Mouse (Mus musculus) neural tube, embryonic 12.5 days (tissue): ENCODE measurements at regions not wholly inside any gene's neighbourhood (a gene's known extent, or its start where the extent isn't known, plus 50 kb on each side); places are given as distances from the start of the nearest gene placed in this dataset.

ENCODE experiments used
- ATAC-seq: fragments of 200-750 bp; cut with Nextera tagmentation; 2 replicates; pipeline ENCODE4 v1.8.0; 2017; ENCODE audit warnings: low read depth, mild to moderate bottlenecking, moderate TSS enrichment, moderate library complexity; ENCODE audit not compliant: low FRiP score
- H3K27ac ChIP-seq: fragments of 300-500 bp; sonication (generic); 2 replicates; pipeline ENCODE4 v1.5.1; 2016
- H3K27me3 ChIP-seq: fragments of 300-500 bp; sonication (generic); replicated peaks from 2 replicates; pipeline ENCODE4 v1.6.1; 2016; ENCODE audit warnings: mild to moderate bottlenecking
- H3K36me3 ChIP-seq: fragments of 300-500 bp; sonication (generic); 2 replicates; pipeline ENCODE4 v1.6.1; 2016; ENCODE audit warnings: mild to moderate bottlenecking
- H3K4me1 ChIP-seq: fragments of 300-500 bp; sonication (generic); 2 replicates; pipeline ENCODE4 v1.6.1; 2016
- H3K4me2 ChIP-seq: fragments of 300-500 bp; sonication (generic); replicated peaks from 2 replicates; pipeline ENCODE4 v1.6.1; 2016; ENCODE audit warnings: mild to moderate bottlenecking
- H3K4me3 ChIP-seq: fragments of 300-500 bp; sonication (generic); 2 replicates; pipeline ENCODE4 v1.5.1; 2016
- H3K9ac ChIP-seq: fragments of 300-500 bp; sonication (generic); 2 replicates; pipeline ENCODE4 v1.6.1; 2016; ENCODE audit warnings: mild to moderate bottlenecking
- H3K9me3 ChIP-seq: fragments of 300-500 bp; sonication (generic); 2 replicates; pipeline ENCODE4 v1.6.1; 2016; ENCODE audit warnings: mild to moderate bottlenecking
- WGBS: fragments of 180-500 bp; shearing (Covaris S2); methylation state at CpG from one replicate; pipeline ENCODE4 v1.1.7; 2016; 5-methylcytosine and 5-hydroxymethylcytosine counted together

DNA sequence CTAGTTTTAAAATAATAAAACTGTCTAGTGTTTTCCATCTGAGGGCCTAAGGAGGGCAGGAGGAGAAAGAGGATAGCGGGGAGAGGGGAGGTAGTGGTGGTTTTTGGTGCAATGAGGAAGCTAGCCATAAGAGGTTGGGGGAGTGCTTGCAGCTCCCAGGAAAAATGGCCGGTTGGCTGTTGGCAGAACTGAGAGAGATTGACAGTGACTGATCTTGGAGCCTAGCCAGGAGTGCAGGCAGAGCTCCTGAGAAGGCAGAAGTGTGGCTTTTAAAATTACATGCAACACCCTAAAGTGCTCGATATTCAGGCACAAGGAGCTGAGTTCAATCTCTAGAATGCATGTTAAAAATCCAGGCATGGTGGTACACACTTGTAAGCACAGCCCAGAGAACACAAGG, 938.3 kb upstream of the 2610301B20Rik start:
- Histone ChIP-seq H3K27ac (no peak overlapping the region), H3K9ac (no peak overlapping the region), H3K9me3 (no peaks in the 10 kb centered on the region), H3K4me2 (no peak overlapping the region), H3K4me1 (no peaks in the 10 kb centered on the region), H3K4me3 (no peak overlapping the region), H3K27me3 (no peaks in the 10 kb centered on the region), H3K36me3 (no peaks in the 10 kb centered on the region)
- 56% methylated on average over 3 of the region's 3 CpGs for WGBS
- ATAC-seq: no peak

DNA sequence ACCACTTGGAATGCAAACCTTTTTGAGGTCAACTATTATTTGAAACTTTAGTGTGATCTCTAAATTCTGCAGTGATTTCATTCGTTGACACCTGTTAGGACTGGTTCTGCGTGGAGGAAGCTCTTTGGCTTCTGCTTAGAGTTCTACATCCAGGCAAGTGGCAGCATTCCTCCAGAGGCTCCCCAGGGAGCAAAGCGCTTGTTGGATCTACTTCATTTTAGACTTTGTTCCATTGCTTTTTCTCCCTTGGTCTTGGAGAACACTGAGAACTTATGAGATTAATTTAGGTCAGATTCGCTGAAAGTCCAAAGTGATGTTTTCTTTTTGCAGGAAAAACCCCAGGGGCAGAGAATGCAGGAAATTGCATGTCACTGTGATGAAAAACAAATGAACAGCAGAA, 922.9 kb upstream of the 2610301B20Rik start:
- no peak for ATAC-seq
- WGBS: 89% methylated on average over 4 of the region's 4 CpGs

DNA sequence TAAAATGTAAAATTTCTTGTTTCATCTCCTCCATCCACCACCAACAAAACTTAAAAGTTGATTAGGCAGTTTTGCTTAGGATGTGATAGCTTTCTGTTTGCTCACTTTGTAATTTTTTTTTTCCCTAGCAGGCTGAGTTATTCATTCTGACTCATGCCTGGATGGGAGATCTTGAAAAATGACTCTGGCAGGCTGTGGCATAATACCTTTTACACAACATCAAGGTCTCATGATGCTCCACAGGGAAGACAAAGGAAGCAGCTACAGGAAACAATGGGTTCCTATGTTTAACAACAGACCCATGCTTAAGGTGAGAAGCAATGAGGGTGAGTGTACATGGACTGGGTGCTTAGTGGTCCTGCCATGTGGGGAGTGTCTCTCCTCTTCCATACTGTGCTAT, 899.7 kb upstream of the 2610301B20Rik start:
- Histone ChIP-seq H3K4me3 (no peak overlapping the region), H3K4me1 (no peaks in the 10 kb centered on the region), H3K4me2 (no peak overlapping the region), H3K9ac (no peak overlapping the region), H3K27ac (no peak overlapping the region), H3K27me3 (no peaks in the 10 kb centered on the region), H3K36me3 (no peaks in the 10 kb centered on the region), H3K9me3 (no peaks in the 10 kb centered on the region)
- ATAC-seq: no peak

More for the DNA sequence above, 922.9 kb upstream of the 2610301B20Rik start:
- no peaks in the 10 kb centered on the region for H3K4me1 ChIP-seq
- no peak overlapping the region for H3K9ac ChIP-seq
- no peaks in the 10 kb centered on the region for H3K9me3 ChIP-seq
- H3K27me3 ChIP-seq: no peaks in the 10 kb centered on the region
- H3K4me2 ChIP-seq: no peak overlapping the region
- no peak overlapping the region for H3K4me3 ChIP-seq
- H3K36me3 ChIP-seq: no peaks in the 10 kb centered on the region
- H3K27ac ChIP-seq: no peak overlapping the region

DNA sequence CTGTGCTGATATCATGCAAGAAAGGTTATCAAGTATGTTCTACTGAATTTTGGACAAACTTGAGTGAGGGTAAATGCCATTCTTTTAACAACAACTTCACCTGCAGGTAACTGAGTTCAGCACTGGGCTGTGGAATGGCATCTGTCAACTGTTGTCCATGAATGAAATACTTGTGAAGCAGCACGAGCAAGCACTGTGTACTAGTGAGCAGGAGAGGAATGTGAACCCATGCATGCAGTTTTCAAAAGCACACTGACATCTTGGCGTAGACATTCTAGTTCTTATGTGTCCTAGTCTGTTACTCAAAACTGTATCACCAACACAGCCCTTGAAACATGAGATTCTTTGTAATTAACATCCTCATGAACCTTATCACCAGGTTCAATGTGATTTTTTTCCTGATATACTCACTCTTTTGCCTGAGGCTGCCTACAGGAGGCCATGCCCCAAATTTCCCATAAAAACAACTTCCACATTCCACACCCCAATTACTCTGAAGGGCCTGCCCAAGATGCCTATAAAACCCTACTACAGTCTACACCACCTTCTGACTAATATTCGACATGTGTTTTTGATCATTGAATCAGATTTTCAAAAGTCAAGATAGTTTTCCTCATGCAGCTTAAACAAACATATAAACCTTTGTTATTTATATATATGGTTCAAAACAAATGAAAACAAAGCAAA, 892.8 kb upstream of the 2610301B20Rik start:
- H3K27me3 ChIP-seq: no peaks in the 10 kb centered on the region
- no peaks in the 10 kb centered on the region for H3K36me3 ChIP-seq
- H3K27ac ChIP-seq: no peak overlapping the region
- no peak overlapping the region for H3K4me3 ChIP-seq
- no peaks in the 10 kb centered on the region for H3K9me3 ChIP-seq
- H3K4me1 ChIP-seq: no peaks in the 10 kb centered on the region
- H3K4me2 ChIP-seq: no peak overlapping the region
- 82% methylated on average over 3 of the region's 3 CpGs for WGBS
- ATAC-seq: no peak
- no peak overlapping the region for H3K9ac ChIP-seq

DNA sequence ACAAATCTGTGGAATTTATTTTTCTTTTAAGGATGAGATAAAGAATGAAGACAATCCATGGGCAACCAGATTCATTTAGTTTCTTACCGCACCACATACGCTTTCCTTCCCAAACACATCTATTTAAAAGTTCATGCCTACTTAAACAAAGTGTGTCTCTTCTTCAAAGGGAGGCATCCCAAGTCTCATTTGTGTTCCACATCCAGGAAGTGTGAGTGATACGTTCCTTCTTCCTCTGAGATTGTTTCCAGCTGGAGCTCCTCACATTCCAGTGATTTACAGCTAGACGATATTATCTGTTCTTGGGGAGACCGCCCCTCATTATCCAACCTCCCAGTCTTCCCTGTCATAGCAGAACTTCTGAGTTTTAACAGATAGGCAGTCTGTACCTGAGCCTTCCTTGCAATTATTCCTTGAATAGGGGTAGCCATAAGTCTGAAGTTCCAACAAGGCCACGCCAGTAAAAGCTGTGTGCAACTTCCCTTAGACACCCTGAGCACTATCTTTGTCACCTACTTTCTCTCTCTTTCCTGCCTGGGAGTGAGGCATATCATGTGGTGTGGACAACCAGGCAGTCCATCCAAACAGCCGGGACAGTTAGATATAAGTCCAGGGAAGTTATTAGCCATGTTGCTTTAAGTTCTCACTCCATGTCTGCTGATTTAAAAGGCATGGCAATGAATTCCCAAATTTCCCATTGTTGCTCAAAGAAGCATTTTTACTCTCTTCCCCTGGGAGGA, 891.3 kb upstream of the 2610301B20Rik start:
- H3K4me2 ChIP-seq: no peak overlapping the region
- 84% methylated on average over 7 of the region's 7 CpGs for WGBS
- no peak overlapping the region for H3K9ac ChIP-seq
- H3K27me3 ChIP-seq: no peaks in the 10 kb centered on the region
- H3K4me1 ChIP-seq: no peaks in the 10 kb centered on the region
- no peak for ATAC-seq
- no peaks in the 10 kb centered on the region for H3K36me3 ChIP-seq
- H3K9me3 ChIP-seq: no peaks in the 10 kb centered on the region
- H3K27ac ChIP-seq: no peak overlapping the region
- H3K4me3 ChIP-seq: no peak overlapping the region

DNA sequence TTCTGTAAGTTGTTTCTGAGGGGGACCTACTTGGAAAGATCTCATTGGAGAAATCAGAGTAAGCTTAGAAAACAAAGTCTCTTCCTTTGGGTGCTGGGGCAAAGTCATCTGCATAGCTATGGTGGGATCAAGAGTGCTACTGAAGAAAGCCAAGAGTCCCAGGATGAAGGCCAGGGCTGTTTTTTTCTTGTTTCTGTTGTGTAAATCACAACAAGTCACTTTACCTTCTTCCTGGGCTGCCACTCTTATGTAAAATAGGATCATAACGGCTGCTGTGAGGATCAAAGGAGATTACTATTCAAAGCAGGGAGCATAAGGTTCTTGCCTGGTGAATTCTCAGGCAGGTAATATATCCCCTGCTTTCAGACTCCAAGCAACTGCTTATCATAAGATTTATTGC, 880.4 kb upstream of the 2610301B20Rik start:
- H3K4me3 ChIP-seq: no peak overlapping the region
- no peaks in the 10 kb centered on the region for H3K9me3 ChIP-seq
- no peak for ATAC-seq

DNA sequence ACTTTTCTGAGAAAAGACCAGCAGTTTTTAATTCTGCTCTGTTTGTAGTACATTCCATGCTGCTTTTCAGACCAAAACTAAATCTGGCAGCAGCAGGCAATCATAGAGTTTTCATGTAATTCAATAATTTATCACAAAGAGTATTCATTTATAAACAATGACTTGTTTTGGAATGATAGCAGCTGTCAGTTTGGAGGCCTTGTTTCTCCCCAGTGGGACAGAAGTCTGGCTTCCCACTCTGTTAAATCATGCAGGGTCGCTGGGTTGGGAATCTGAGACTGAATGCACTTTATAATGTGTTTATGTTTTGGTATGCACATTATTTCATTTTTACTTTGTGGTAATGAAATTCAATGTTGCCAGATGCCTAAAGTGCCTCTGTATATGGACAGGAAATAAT, 879.8 kb upstream of the 2610301B20Rik start:
- no peaks in the 10 kb centered on the region for H3K4me1 ChIP-seq
- H3K27ac ChIP-seq: no peak overlapping the region
- no peaks in the 10 kb centered on the region for H3K36me3 ChIP-seq
- no peak overlapping the region for H3K4me2 ChIP-seq
- no peaks in the 10 kb centered on the region for H3K9me3 ChIP-seq
- H3K4me3 ChIP-seq: no peak overlapping the region
- WGBS: 78% methylated on average over 1 of the region's 1 CpGs
- no peaks in the 10 kb centered on the region for H3K27me3 ChIP-seq
- ATAC-seq: no peak
- no peak overlapping the region for H3K9ac ChIP-seq

More for the DNA sequence above, 880.4 kb upstream of the 2610301B20Rik start:
- Histone ChIP-seq H3K4me1 (no peaks in the 10 kb centered on the region), H3K27me3 (no peaks in the 10 kb centered on the region), H3K36me3 (no peaks in the 10 kb centered on the region), H3K4me2 (no peak overlapping the region), H3K9ac (no peak overlapping the region), H3K27ac (no peak overlapping the region)
- 23% methylated on average over 1 of the region's 1 CpGs for WGBS

DNA sequence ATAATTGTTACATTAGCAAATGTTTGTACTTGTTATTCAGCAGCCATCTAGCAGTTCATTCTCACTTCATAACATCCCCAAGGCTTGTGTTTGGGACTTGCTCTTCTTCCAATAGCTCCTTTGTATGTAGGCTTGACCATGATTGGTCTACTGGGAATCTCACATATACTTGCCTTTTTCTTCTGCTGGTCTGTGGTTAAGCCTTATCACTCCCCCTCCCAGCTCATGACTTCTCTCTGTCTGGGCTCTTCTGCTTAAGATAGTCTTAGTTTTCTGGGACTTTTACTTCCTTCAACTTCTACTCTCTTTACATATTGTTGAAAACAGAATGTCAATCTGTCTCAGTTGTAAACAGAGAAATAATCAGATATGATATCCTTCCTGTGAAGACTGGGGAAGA, 844.0 kb upstream of the 2610301B20Rik start:
- Histone ChIP-seq H3K4me3 (no peak overlapping the region), H3K4me2 (no peak overlapping the region), H3K27ac (no peak overlapping the region), H3K9ac (no peak overlapping the region), H3K36me3 (no peaks in the 10 kb centered on the region), H3K27me3 (no peaks in the 10 kb centered on the region), H3K4me1 (no peaks in the 10 kb centered on the region), H3K9me3 (no peaks in the 10 kb centered on the region)
- no peak for ATAC-seq

DNA sequence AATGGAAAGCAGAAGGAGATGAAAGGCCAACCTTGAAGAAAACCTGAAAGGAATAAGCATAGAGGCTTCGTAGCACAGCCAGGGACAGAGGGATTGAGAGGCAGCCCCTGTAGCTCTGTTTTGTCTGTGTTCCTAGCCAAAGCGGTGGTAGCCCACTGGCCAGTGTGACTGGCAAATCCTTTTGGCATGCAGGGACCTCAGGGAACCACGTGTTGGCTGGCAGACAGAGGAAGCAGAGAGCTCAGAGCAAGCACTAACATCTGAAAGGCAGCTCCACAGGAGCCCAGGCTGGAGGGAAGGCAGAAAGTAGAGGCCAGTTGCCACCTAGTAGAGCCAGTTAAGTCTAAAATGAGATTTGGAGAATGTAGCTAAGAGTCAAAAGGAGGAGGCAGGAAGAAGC, 842.5 kb upstream of the 2610301B20Rik start:
- H3K4me3 ChIP-seq: no peak overlapping the region
- no peak overlapping the region for H3K4me2 ChIP-seq
- H3K27ac ChIP-seq: no peak overlapping the region
- WGBS: 40% methylated on average over 3 of the region's 3 CpGs
- no peak for ATAC-seq
- no peaks in the 10 kb centered on the region for H3K36me3 ChIP-seq
- H3K9ac ChIP-seq: no peak overlapping the region
- no peaks in the 10 kb centered on the region for H3K4me1 ChIP-seq
- H3K27me3 ChIP-seq: no peaks in the 10 kb centered on the region
- H3K9me3 ChIP-seq: no peaks in the 10 kb centered on the region

DNA sequence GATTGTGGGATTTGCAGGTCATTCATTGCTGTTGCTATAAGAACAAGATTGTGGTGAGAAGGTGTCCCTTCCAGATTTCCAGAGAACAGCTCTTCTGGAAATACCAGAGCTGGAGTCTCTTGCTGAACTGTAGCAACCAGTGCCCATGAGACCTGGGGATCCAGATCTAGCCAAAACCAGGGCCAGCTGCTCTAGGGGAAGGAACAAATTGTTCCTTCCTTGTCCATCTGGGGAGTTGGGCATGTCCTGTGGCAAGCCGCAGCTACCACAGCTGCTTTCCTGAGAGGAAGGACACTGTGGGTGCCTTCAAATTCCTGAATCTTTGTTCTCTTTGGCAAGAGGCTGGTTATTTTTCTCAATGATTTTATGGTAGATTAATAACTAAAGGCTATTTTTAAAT, 839.0 kb upstream of the 2610301B20Rik start:
- no peak overlapping the region for H3K4me2 ChIP-seq
- no peak overlapping the region for H3K27ac ChIP-seq
- no peaks in the 10 kb centered on the region for H3K9me3 ChIP-seq
- no peak overlapping the region for H3K4me3 ChIP-seq
- ATAC-seq: no peak
- H3K4me1 ChIP-seq: no peaks in the 10 kb centered on the region
- H3K9ac ChIP-seq: no peak overlapping the region
- no peaks in the 10 kb centered on the region for H3K36me3 ChIP-seq
- H3K27me3 ChIP-seq: no peaks in the 10 kb centered on the region
- 93% methylated on average over 1 of the region's 1 CpGs for WGBS

DNA sequence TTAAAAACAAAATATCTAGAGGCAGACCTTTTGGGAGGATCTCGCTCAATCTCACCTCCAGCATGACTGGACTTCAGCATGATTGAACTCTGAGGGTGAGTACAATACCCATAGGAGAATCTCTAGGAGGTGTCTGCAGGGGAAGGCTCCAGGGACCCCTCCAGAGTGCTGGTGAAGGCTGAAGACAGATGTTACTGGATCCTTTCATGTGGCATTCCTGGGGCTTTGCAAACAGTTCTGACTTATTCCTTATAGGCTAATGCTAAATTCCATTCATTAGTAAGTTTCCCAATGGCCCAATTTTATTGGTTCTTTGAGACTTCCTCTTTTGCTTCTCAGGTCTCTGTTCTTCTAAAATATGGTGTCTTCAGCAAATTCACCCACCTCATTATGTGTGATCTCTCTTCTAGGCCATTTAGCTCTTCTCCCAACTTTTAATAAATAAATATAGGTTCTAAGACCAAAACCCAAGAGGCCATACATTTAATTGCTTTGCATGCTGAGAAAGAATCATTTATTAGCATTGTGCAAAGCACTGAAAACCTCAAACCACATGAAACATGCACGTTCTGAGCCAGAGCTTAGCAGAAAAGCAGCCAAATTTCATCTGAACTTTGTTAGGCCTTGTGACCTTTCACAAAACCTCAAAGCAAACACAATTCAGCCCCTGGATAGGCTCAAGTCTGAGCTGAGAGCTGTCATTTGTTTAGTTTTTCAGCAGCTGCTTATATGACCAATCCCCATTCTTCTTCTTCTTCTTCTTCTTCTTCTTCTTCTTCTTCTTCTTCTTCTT, 832.8 kb upstream of the 2610301B20Rik start:
- Histone ChIP-seq H3K4me1 (no peaks in the 10 kb centered on the region), H3K27me3 (no peaks in the 10 kb centered on the region), H3K4me3 (no peak overlapping the region), H3K4me2 (no peak overlapping the region), H3K9ac (no peak overlapping the region), H3K36me3 (no peaks in the 10 kb centered on the region), H3K27ac (no peak overlapping the region), H3K9me3 (no peaks in the 10 kb centered on the region)
- no peak for ATAC-seq
- WGBS: 78% methylated on average over 2 of the region's 2 CpGs

DNA sequence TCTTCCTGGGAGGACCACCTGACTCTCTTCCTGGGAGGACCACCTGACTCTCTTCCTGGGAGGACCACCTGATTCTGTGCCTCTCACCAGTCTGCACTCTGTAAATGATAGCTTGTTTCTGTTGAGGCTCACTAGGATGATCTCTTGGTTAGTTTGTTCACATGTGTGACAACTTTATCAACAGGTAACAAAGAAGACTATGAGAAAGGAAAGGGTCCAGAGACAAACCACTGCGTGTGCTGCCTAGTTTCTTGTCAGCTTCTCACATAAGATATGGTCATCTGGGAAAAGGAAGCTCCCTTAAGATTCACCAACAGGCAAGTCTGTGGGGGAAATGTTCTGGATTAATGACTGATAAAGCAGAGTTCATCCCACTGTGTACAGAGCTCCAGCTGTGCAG, 825.5 kb upstream of the 2610301B20Rik start:
- H3K27me3 ChIP-seq: no peaks in the 10 kb centered on the region
- no peaks in the 10 kb centered on the region for H3K36me3 ChIP-seq
- 78% methylated on average over 1 of the region's 1 CpGs for WGBS
- H3K4me3 ChIP-seq: no peak overlapping the region
- no peak overlapping the region for H3K27ac ChIP-seq
- H3K9me3 ChIP-seq: no peaks in the 10 kb centered on the region
- 0 out of 2 replicates have a peak, but pooled peaks cover 4% of the 10 kb centered on the region for H3K4me1 ChIP-seq
- H3K9ac ChIP-seq: no peak overlapping the region
- H3K4me2 ChIP-seq: no peak overlapping the region
- no peak for ATAC-seq
